Mouse (Mus musculus) adrenal gland, adult (tissue): ENCODE data around the gene Scamp5.
"Not testable (repeated sequence)": the region's sequence is repeated elsewhere in the genome, so short reads cannot be mapped to it uniquely, and the experiment has no call there.

ENCODE experiments used
- DNase-seq, 2 experiments: peaks; one replicate each; pipeline ENCODE4 v3.0.0; 2022 to 2023; ENCODE audit warnings: low spot score in 1 of 2; ENCODE audit not compliant: inconsistent age in 2 of 2

The Scamp5 gene

GRCm38 (mm10) chr9:57452624-57453462, 15.0 kb downstream of the Scamp5 start:
- DNase-seq: no peak

GRCm38 (mm10) chr9:57449715-57450114, 18.1 kb downstream of the Scamp5 start:
- DNase-seq: no peak

- no peak for DNase-seq
These were observed 27.2 kb downstream of the Scamp5 start for GRCm38 (mm10) chr9:57440620-57441019.

- DNase-seq: peak; percentile 94 to 97
These were observed 28.2 kb downstream of the Scamp5 start, which contains the start of gene Ppcdc for GRCm38 (mm10) chr9:57439522-57440295. Ppcdc (minus strand) TSS chr9:57440124.

- DNase-seq: no peak
These were observed 28.8 kb downstream of the Scamp5 start for GRCm38 (mm10) chr9:57439083-57439482.

- DNase-seq: no peak
These were observed 29.8 kb downstream of the Scamp5 start for GRCm38 (mm10) chr9:57437896-57438614.

GRCm38 (mm10) chr9:57436166-57436565, 31.7 kb downstream of the Scamp5 start:
- DNase-seq: no peak

- DNase-seq: no peak
These were observed 33.3 kb downstream of the Scamp5 start for GRCm38 (mm10) chr9:57434405-57435165.

GRCm38 (mm10) chr9:57433097-57434032, 34.5 kb downstream of the Scamp5 start:
- peak; percentile 81 to 93 for DNase-seq

- no peak for DNase-seq
These were observed 35.4 kb downstream of the Scamp5 start for GRCm38 (mm10) chr9:57432480-57432879.

GRCm38 (mm10) chr9:57431202-57431601, 36.7 kb downstream of the Scamp5 start:
- DNase-seq: no peak

GRCm38 (mm10) chr9:57428391-57428790, 39.5 kb downstream of the Scamp5 start:
- DNase-seq: no peak

GRCm38 (mm10) chr9:57427937-57428336, 39.9 kb downstream of the Scamp5 start:
- DNase-seq: no peak

GRCm38 (mm10) chr9:57427123-57427522, 40.7 kb downstream of the Scamp5 start:
- DNase-seq: not testable (repeated sequence)

GRCm38 (mm10) chr9:57425116-57425515, 42.7 kb downstream of the Scamp5 start:
- peak; percentile 72 to 87 for DNase-seq

- DNase-seq: no peak
These were observed 43.8 kb downstream of the Scamp5 start for GRCm38 (mm10) chr9:57424066-57424465.

- peak; percentile 73 to 90 for DNase-seq
These were observed 46.2 kb downstream of the Scamp5 start for GRCm38 (mm10) chr9:57421688-57422111.

- DNase-seq: peak in 1 of 2 experiments; percentile 85
These were observed 46.7 kb downstream of the Scamp5 start for GRCm38 (mm10) chr9:57421121-57421571.
